Mouse (Mus musculus): ENCODE measurements at regions not wholly inside any gene's neighbourhood (a gene's known extent, or its start where the extent isn't known, plus 50 kb on each side); places are given as distances from the start of the nearest gene placed in this dataset.
A peak's percentile ranks its signal among the peaks of the same experiment; 100 is the strongest.
"Not testable (repeated sequence)": the region's sequence is repeated elsewhere in the genome, so short reads cannot be mapped to it uniquely, and the experiment has no call there.

GRCm38 (mm10) chr16:61484315-61484714 is 879.0 kb upstream of the Epha6 start:
- no peak for DNase-seq (ENCODE audit: low read depth)

- peak; percentile 1 for DNase-seq (ENCODE audit: low read depth)
These were observed 836.5 kb upstream of the Epha6 start for GRCm38 (mm10) chr16:61441881-61442280.

GRCm38 (mm10) chr16:61401261-61401660 is 795.9 kb upstream of the Epha6 start:
- DNase-seq (ENCODE audit: low read depth): no peak

GRCm38 (mm10) chr16:61381979-61382378 is 776.6 kb upstream of the Epha6 start:
- DNase-seq (ENCODE audit: low read depth): no peak

GRCm38 (mm10) chr16:61376937-61377336 is 771.6 kb upstream of the Epha6 start:
- DNase-seq (ENCODE audit: low read depth): not testable (repeated sequence)
